Mouse (Mus musculus) cerebellum, postnatal 36 days (tissue): ENCODE measurements at regions not wholly inside any gene's neighbourhood (a gene's known extent, or its start where the extent isn't known, plus 50 kb on each side); places are given as distances from the start of the nearest gene placed in this dataset.
A peak's percentile ranks its signal among the peaks of the same experiment; 100 is the strongest.

Experiments
- DNase-seq, 2 experiments: peaks; one replicate each; pipeline ENCODE4 v3.0.0; 2021 to 2022; ENCODE audit warnings: mixed read lengths in 2 of 2

- DNase-seq, result no peak
These were observed 635.2 kb downstream of the Gm597 start for GRCm38 (mm10) chr1:28144824-28145223.

DNA sequence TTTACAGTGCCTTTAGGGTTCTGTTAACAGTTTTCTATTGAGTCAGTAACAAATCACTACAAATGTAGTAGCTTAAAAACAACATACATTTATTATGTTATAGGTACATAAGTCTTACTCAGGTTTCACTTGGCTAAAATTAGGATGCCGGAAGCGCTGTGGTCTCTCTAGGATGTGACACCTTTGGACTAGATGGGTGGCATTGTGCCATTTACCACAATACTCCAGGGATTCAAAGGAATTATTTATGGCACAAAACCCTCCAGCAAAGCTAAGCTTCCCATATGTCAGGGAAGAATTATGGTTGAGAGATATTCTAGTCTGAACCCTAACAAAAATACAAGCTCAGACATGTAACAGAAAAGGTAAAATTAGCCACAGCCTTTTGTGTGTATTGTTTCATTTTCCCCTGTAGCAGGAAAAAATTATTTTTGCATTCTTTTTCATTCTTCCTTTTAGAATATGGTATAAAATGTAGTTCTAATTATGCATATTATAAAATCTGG is 678.0 kb downstream of the Gm597 start:
- DNase-seq, result peak; percentile 29 to 62

- DNase-seq, result no peak
These were observed 695.6 kb downstream of the Gm597 start for GRCm38 (mm10) chr1:28084456-28084855.

DNA sequence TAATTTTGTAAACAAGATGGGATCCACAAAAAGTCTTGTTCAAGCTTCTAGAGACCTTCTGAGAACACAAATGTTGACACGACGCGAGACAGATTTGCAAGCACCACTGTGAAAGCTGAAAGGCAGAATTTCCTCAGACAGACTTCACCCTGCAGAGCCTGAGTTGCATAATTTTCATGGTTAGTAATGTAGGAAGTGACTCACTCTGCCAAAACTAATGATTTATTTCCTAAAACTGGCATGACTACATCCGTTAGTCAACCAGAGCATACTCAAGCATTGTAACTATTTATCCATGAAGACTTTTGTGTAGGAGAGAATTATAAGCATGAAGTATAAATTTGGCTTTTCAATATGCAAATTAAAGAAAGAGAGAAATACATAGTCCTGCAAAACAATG is 726.1 kb downstream of the Gm597 start:
- DNase-seq, result no peak

DNA sequence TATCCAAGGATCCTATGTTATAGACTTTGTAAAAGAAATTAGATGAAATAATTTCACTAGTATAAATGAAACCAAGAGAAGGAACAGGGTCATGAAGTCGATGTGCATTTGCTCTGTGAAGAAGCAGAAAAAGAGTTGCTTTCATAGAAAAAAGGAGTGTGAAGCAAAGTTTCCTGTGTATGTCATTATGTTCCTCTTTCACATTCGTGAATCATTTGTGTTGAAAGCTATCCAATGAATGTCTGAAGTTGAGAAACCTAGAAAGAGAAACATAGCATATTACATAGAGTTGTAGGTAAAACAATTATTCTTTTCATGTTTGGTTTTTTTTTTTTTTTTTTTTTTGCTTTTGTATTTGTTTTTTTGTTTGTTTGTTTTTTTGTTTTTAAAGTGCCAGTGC is 732.1 kb downstream of the Gm597 start:
- no peak for DNase-seq

- no peak for DNase-seq
These were observed 732.7 kb downstream of the Gm597 start for GRCm38 (mm10) chr1:28047379-28047778.

DNA sequence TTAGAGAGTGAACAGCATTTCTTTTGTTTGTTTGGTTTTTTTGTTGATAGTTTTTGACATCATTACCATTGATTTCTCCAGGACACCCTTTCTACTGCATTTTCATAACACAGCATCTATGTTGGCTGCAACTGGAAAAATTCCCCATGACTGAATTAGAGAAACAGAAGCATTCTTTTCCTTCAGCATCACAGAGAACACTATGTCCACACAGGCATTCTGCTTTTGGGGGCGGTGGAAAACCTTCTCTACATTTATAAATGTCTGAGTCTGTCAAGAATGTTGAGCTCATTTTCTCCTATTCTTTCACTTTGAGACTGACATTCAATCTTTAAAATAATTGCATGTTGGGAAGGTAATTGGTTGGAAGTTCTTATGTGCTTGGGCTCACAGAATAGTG is 734.4 kb downstream of the Gm597 start:
- no peak for DNase-seq

- no peak for DNase-seq
These were observed 754.3 kb downstream of the Gm597 start for GRCm38 (mm10) chr1:28025720-28026119.

- no peak for DNase-seq
These were observed 781.6 kb downstream of the Gm597 start for GRCm38 (mm10) chr1:27998434-27998833.

DNA sequence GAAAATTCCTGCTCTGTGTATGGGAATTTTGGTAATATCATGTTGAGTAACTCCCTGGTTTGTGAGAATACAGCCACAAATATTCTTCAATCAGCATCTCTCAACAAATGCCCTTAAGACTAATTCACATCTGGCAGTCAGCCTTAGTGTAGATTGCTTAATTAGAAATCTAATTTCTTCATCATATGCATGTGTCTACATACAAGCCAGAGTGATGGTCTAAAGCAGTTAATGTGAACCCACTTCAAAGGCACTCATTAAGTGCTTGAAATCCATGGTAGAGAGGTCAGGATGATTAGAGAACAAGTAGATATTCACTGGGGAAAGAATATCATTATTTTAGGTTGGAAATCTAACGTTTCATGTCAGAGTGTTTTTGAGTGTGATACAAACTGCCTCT is 816.7 kb downstream of the Gm597 start:
- no peak for DNase-seq
